Mouse (Mus musculus): ENCODE data around the gene Kctd19. TPM values are rescaled to one million over a fixed set of nuclear protein-coding genes. Genes with fewer than 3 reads are reported as not detected.

Kctd19 gene
- polyA plus RNA-seq, 1 experiment, result not detected

- Histone ChIP-seq H3K9me3 (no peaks in the 10 kb centered on the region), H3K4me3 (replicated peaks) (no peak overlapping the region), H3K27me3 (replicated peaks) (peaks cover 33% of the 10 kb centered on the region), H3K4me1 (peaks cover 7% of the 10 kb centered on the region), H3K36me3 (replicated peaks; ENCODE audit: low read length) (no peaks in the 10 kb centered on the region)
- TF ChIP-seq GATA1 (IDR thresholded peaks at IDR 0.05; ENCODE audit: borderline replicate concordance, low read length) (no peak), FLI1 (IDR thresholded peaks at IDR 0.05; ENCODE audit: low read length) (no peak)
Observed at GRCm38 (mm10) chr8:105431743-105432515, 18.6 kb upstream of the Kctd19 start.

- peaks cover 18% of the 10 kb centered on the region for H3K27me3 ChIP-seq (replicated peaks)
- 0 out of 2 replicates have a peak, but pooled peaks cover under 1% of the 10 kb centered on the region for H3K9me3 ChIP-seq
- no peak for TF ChIP-seq FLI1 (IDR thresholded peaks at IDR 0.05; ENCODE audit: low read length)
- no peak for TF ChIP-seq GATA1 (IDR thresholded peaks at IDR 0.05; ENCODE audit: borderline replicate concordance, low read length)
- H3K4me1 ChIP-seq, result peaks cover 7% of the 10 kb centered on the region
- H3K36me3 ChIP-seq (replicated peaks; ENCODE audit: low read length), result no peaks in the 10 kb centered on the region
- no peak overlapping the region for H3K4me3 ChIP-seq (replicated peaks)
Observed at GRCm38 (mm10) chr8:105426878-105427277, 13.6 kb upstream of the Kctd19 start.

GRCm38 (mm10) chr8:105422006-105422405 is 8.7 kb upstream of the Kctd19 start:
- no peaks in the 10 kb centered on the region for H3K36me3 ChIP-seq (replicated peaks; ENCODE audit: low read length)
- no peak for TF ChIP-seq FLI1 (IDR thresholded peaks at IDR 0.05; ENCODE audit: low read length)
- no peak for TF ChIP-seq GATA1 (IDR thresholded peaks at IDR 0.05; ENCODE audit: borderline replicate concordance, low read length)

GRCm38 (mm10) chr8:105419800-105420199 is 6.5 kb upstream of the Kctd19 start:
- TF ChIP-seq FLI1 (IDR thresholded peaks at IDR 0.05; ENCODE audit: low read length) (no peak), GATA1 (IDR thresholded peaks at IDR 0.05; ENCODE audit: borderline replicate concordance, low read length) (no peak)

More at GRCm38 (mm10) chr8:105422006-105422405, 8.7 kb upstream of the Kctd19 start:
- peaks cover 16% of the 10 kb centered on the region for H3K27me3 ChIP-seq (replicated peaks)
- H3K9me3 ChIP-seq, result peaks cover 11% of the 10 kb centered on the region
- no peak overlapping the region for H3K4me3 ChIP-seq (replicated peaks)
- no peaks in the 10 kb centered on the region for H3K4me1 ChIP-seq

GRCm38 (mm10) chr8:105418992-105419391 is 5.7 kb upstream of the Kctd19 start:
- H3K27me3 ChIP-seq (replicated peaks), result peaks cover 24% of the 10 kb centered on the region
- H3K36me3 ChIP-seq (replicated peaks; ENCODE audit: low read length), result no peaks in the 10 kb centered on the region
- peaks cover 1% of the 10 kb centered on the region; the same call in 1 of the 2 replicates for H3K4me1 ChIP-seq
- no peak overlapping the region for H3K4me3 ChIP-seq (replicated peaks)
- peaks cover 15% of the 10 kb centered on the region for H3K9me3 ChIP-seq
- no peak for TF ChIP-seq FLI1 (IDR thresholded peaks at IDR 0.05; ENCODE audit: low read length)
- TF ChIP-seq GATA1 (IDR thresholded peaks at IDR 0.05; ENCODE audit: borderline replicate concordance, low read length), result no peak

More at GRCm38 (mm10) chr8:105419800-105420199, 6.5 kb upstream of the Kctd19 start:
- H3K36me3 ChIP-seq (replicated peaks; ENCODE audit: low read length), result no peaks in the 10 kb centered on the region
- peaks cover 15% of the 10 kb centered on the region for H3K9me3 ChIP-seq
- H3K27me3 ChIP-seq (replicated peaks), result peaks cover 18% of the 10 kb centered on the region
- H3K4me3 ChIP-seq (replicated peaks), result no peak overlapping the region
- H3K4me1 ChIP-seq, result no peaks in the 10 kb centered on the region

- Histone ChIP-seq H3K27me3 (replicated peaks) (peaks cover 43% of the 10 kb centered on the region), H3K4me3 (replicated peaks) (no peak overlapping the region), H3K4me1 (peaks cover 16% of the 10 kb centered on the region), H3K36me3 (replicated peaks; ENCODE audit: low read length) (no peaks in the 10 kb centered on the region), H3K9me3 (no peaks in the 10 kb centered on the region)
- TF ChIP-seq GATA1 (IDR thresholded peaks at IDR 0.05; ENCODE audit: borderline replicate concordance, low read length), result no peak
- no peak for TF ChIP-seq FLI1 (IDR thresholded peaks at IDR 0.05; ENCODE audit: low read length)
Observed at GRCm38 (mm10) chr8:105409947-105410346, 3.4 kb downstream of the Kctd19 start.

- TF ChIP-seq GATA1 (IDR thresholded peaks at IDR 0.05; ENCODE audit: borderline replicate concordance, low read length), result no peak
- no peak for TF ChIP-seq FLI1 (IDR thresholded peaks at IDR 0.05; ENCODE audit: low read length)
- H3K9me3 ChIP-seq, result no peaks in the 10 kb centered on the region
- H3K4me3 ChIP-seq (replicated peaks), result peak overlapping the region; percentile 76
- peaks cover 35% of the 10 kb centered on the region for H3K27me3 ChIP-seq (replicated peaks)
- H3K36me3 ChIP-seq (replicated peaks; ENCODE audit: low read length), result no peaks in the 10 kb centered on the region
- peaks cover 8% of the 10 kb centered on the region for H3K4me1 ChIP-seq
Observed at GRCm38 (mm10) chr8:105408331-105408730, 5.0 kb downstream of the Kctd19 start.

- peaks cover 28% of the 10 kb centered on the region for H3K27me3 ChIP-seq (replicated peaks)
- peaks cover 4% of the 10 kb centered on the region for H3K4me1 ChIP-seq
- no peaks in the 10 kb centered on the region for H3K9me3 ChIP-seq
- no peak overlapping the region for H3K4me3 ChIP-seq (replicated peaks)
- TF ChIP-seq GATA1 (IDR thresholded peaks at IDR 0.05; ENCODE audit: borderline replicate concordance, low read length), result no peak
- TF ChIP-seq FLI1 (IDR thresholded peaks at IDR 0.05; ENCODE audit: low read length), result no peak
- no peaks in the 10 kb centered on the region for H3K36me3 ChIP-seq (replicated peaks; ENCODE audit: low read length)
Observed at GRCm38 (mm10) chr8:105406416-105406815, 6.9 kb downstream of the Kctd19 start.

- Histone ChIP-seq H3K36me3 (replicated peaks; ENCODE audit: low read length) (no peaks in the 10 kb centered on the region), H3K9me3 (peaks cover 10% of the 10 kb centered on the region), H3K4me1 (peaks cover 4% of the 10 kb centered on the region), H3K27me3 (replicated peaks) (peaks cover 32% of the 10 kb centered on the region), H3K4me3 (replicated peaks) (no peak overlapping the region)
- TF ChIP-seq FLI1 (IDR thresholded peaks at IDR 0.05; ENCODE audit: low read length) (no peak), GATA1 (IDR thresholded peaks at IDR 0.05; ENCODE audit: borderline replicate concordance, low read length) (no peak)
Observed at GRCm38 (mm10) chr8:105404496-105404895, 8.8 kb downstream of the Kctd19 start.

- no peak for TF ChIP-seq GATA1 (IDR thresholded peaks at IDR 0.05; ENCODE audit: borderline replicate concordance, low read length)
- no peak for TF ChIP-seq FLI1 (IDR thresholded peaks at IDR 0.05; ENCODE audit: low read length)
- Histone ChIP-seq H3K4me1 (peaks cover 4% of the 10 kb centered on the region), H3K27me3 (replicated peaks) (peaks cover 41% of the 10 kb centered on the region), H3K36me3 (replicated peaks; ENCODE audit: low read length) (no peaks in the 10 kb centered on the region), H3K4me3 (replicated peaks) (no peak overlapping the region), H3K9me3 (peaks cover 18% of the 10 kb centered on the region)
Observed at GRCm38 (mm10) chr8:105403467-105403866, 9.8 kb downstream of the Kctd19 start.
